Comparison of ENCODE assay signal across 17 mouse cellular contexts in genomic region chr6:67790742-67791141, GRCm38 (mm10).
"Had no signal": no experiment of that assay in that cellular context is flagged by ENCODE, and none has a peak within 500 bp of the region (broad histone marks: within the 10 kb centered on the region; RNA-seq: fewer than 3 reads in every experiment).

No protein-coding gene starts in this region.

- H3K9ac ChIP-seq: neural tube, embryonic 12.5 days; neural tube, embryonic 13.5 days; neural tube, embryonic 15.5 days; stomach, embryonic 15.5 days had no signal

- H3K27me3 ChIP-seq: neural tube, embryonic 12.5 days; neural tube, embryonic 13.5 days; neural tube, embryonic 15.5 days; stomach, embryonic 15.5 days had no signal

- H3K4me3 ChIP-seq: neural tube, embryonic 12.5 days; neural tube, embryonic 13.5 days; neural tube, embryonic 15.5 days; stomach, embryonic 15.5 days had no signal

- H3K4me2 ChIP-seq: neural tube, embryonic 12.5 days; neural tube, embryonic 13.5 days; neural tube, embryonic 15.5 days; stomach, embryonic 15.5 days had no signal

- H3K9me3 ChIP-seq: neural tube, embryonic 12.5 days; neural tube, embryonic 13.5 days; neural tube, embryonic 15.5 days; stomach, embryonic 15.5 days had no signal

- DNase-seq: retina, postnatal 1 day; right cerebral cortex, adult 18-20 months; right cerebral cortex, postnatal 14 days; right cerebral cortex, postnatal 25 days; right cerebral cortex, postnatal 4 days; spleen, adult 18-20 months; thymus, adult 18-20 months; thymus, adult 2 months; thymus, postnatal 14 days; thymus, postnatal 25 days; thymus, postnatal 36 days; thymus, postnatal 4 days had no signal

- H3K36me3 ChIP-seq: neural tube, embryonic 12.5 days; neural tube, embryonic 13.5 days; neural tube, embryonic 15.5 days; stomach, embryonic 15.5 days had no signal

- H3K4me1 ChIP-seq: neural tube, embryonic 12.5 days; neural tube, embryonic 13.5 days; neural tube, embryonic 15.5 days; stomach, embryonic 15.5 days had no signal

- H3K27ac ChIP-seq: neural tube, embryonic 12.5 days; neural tube, embryonic 13.5 days; neural tube, embryonic 15.5 days; stomach, embryonic 15.5 days; stomach, postnatal 0 days had no signal
